Mouse (Mus musculus): ENCODE measurements around the gene Fgf7.

DNA sequence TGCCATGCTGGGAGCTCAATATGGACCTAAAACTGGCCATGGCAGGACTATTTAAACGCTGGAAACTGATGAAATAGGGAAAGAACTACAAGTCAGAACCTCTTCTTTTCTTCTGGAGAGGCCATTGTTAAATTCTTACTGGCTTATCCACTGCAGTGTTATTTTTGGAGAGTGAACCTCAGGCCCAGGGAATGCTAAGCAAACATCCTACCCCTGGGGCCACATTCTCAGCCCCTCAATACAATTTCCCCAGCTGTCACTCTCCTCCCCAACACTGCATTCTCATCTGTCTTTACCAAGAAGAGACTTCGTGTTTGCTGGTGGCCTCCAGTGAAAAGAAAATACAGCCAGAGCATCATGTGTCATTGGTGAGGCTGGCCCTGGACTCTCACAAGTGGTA lies 30.4 kb downstream of the Fgf7 start:
- no peak for TF ChIP-seq CTCF (IDR thresholded peaks at IDR 0.05; ENCODE audit: borderline replicate concordance, insufficient read depth, low read depth, low read length)
- TF ChIP-seq POLR2A (IDR thresholded peaks at IDR 0.05; ENCODE audit: borderline replicate concordance, insufficient read depth, low read length), result no peak
